Mouse (Mus musculus) small intestine, adult 2 months (tissue): Measurements from ENCODE around the gene Osbpl6.

Experiments used
- CTCF ChIP-seq: fragments of 200-500 bp; IDR thresholded peaks from 2 replicates; pipeline ENCODE4 v1.5.1; 2012; ENCODE audit warnings: low read depth, mild to moderate bottlenecking, control low read depth, inconsistent platforms, low read length, moderate library complexity, mixed read lengths; ENCODE audit not compliant: insufficient replicate concordance, insufficient read length; ENCODE audit errors: extremely low read depth
- POLR2A ChIP-seq: fragments of 200-500 bp; IDR thresholded peaks from 2 replicates; pipeline ENCODE4 v1.6.1; 2012; ENCODE audit warnings: low read depth, mild to moderate bottlenecking, control low read depth, inconsistent platforms, low read length, moderate library complexity

DNA sequence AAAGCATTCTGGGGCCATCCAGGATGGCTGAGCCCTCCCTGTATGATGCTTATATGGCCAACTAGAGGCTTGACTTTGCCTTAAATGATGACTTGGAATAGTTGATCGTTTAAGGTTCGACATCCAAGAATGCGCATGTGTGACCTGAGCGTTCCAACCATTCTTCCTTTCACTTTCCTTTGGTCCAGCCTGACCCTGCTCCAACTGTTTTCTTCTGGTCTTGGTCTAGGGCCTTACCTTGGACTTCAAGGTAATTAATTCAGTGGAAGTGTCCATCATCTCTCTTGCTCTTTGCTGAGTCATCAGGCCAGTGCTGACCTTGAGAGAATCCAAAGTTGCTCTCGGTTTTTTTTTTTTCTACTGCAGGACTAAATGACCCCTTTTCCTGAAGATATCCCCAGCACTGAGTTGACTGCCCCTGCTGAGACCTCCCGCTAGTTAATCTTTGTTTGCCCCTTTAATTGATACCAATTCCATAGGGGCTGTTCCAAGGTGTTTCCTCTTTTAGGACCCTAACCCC is 43.6 kb downstream of the Osbpl6 start:
- TF ChIP-seq CTCF (no peak), POLR2A (no peak)
